Mouse (Mus musculus) spleen, adult 12 weeks (tissue): Measurements from ENCODE around the gene Maml1.
A peak's percentile ranks its signal among the peaks of the same experiment; 100 is the strongest.

Source experiments
- DNase-seq: peaks from one replicate; pipeline ENCODE4 v3.0.0; 2022; ENCODE audit warnings: low spot score

Gene Maml1

GRCm38 (mm10) chr11:50219833-50220232 is 72.3 kb downstream of the Maml1 start:
- DNase-seq = no peak

- DNase-seq = no peak
Measured at GRCm38 (mm10) chr11:50217811-50218210, 74.3 kb downstream of the Maml1 start.

- no peak for DNase-seq
Measured at GRCm38 (mm10) chr11:50216724-50217366, 75.3 kb downstream of the Maml1 start.

GRCm38 (mm10) chr11:50215633-50216032 is 76.5 kb downstream of the Maml1 start:
- DNase-seq = no peak

GRCm38 (mm10) chr11:50214631-50215030 is 77.5 kb downstream of the Maml1 start:
- no peak for DNase-seq

- no peak for DNase-seq
Measured at GRCm38 (mm10) chr11:50212848-50213758, 79.0 kb downstream of the Maml1 start.

- DNase-seq = no peak
Measured at GRCm38 (mm10) chr11:50212060-50212739, 79.9 kb downstream of the Maml1 start.

- no peak for DNase-seq
Measured at GRCm38 (mm10) chr11:50211322-50212059, 80.6 kb downstream of the Maml1 start.

- peak; percentile 78 for DNase-seq
Measured at GRCm38 (mm10) chr11:50210505-50211151, 81.5 kb downstream of the Maml1 start, which contains the start of the genes Sqstm1 and Mgat4b. Gene Sqstm1, minus strand, starts transcription at chr11:50210827. Gene Mgat4b, plus strand, starts transcription at chr11:50210890.

- peak; percentile 81 for DNase-seq
Measured at GRCm38 (mm10) chr11:50210101-50210504, 82.0 kb downstream of the Maml1 start.

- DNase-seq = no peak
Measured at GRCm38 (mm10) chr11:50208039-50208438, 84.1 kb downstream of the Maml1 start.

GRCm38 (mm10) chr11:50207344-50207743 is 84.8 kb downstream of the Maml1 start:
- no peak for DNase-seq

GRCm38 (mm10) chr11:50206037-50206436 is 86.1 kb downstream of the Maml1 start:
- DNase-seq = no peak
